Mouse (Mus musculus) duodenum, adult 2 months (tissue): ENCODE measurements around the gene Psmd4. TPM values are rescaled to one million over a fixed set of nuclear protein-coding genes. Genes with fewer than 3 reads are reported as not detected.

Experiments
- polyA plus RNA-seq: library from polyadenylated mRNA; depleted of rRNA; stranded (reverse); fragments of >200 nt; gene quantifications from 2 replicates; pipeline ENCODE4 v1.2.3, GENCODE M21; 2012; ENCODE audit warnings: low replicate concordance; rRNA removed

Psmd4 gene
- 70.8 and 87.2 TPM in 2 replicates for polyA plus RNA-seq

GRCm38 (mm10) chr3:95042166-95042837, at the start of gene Psmd4:
Psmd4 (minus strand) TSS chr3:95042614.

GRCm38 (mm10) chr3:95015337-95015872, 27.0 kb downstream of the Psmd4 start, which contains the start of gene Zfp687:
Zfp687 (minus strand) TSS chr3:95015448.

Other genes with a start within 250 kb of the Psmd4 start
- 9.7 and 17.1 TPM in 2 replicates for gene Pogz, start 205.0 kb downstream of the Psmd4 start, polyA plus RNA-seq
- gene Psmb4, start 155.7 kb downstream of the Psmd4 start, polyA plus RNA-seq, result 151 and 251 TPM in 2 replicates
- 67.4 and 71.6 TPM in 2 replicates for gene Selenbp1, start 109.6 kb downstream of the Psmd4 start, polyA plus RNA-seq
- 2.6 and 6.6 TPM in 2 replicates for gene Rfx5, start 88.5 kb downstream of the Psmd4 start, polyA plus RNA-seq
- 11.2 and 12.0 TPM in 2 replicates for gene Pi4kb, start 67.9 kb downstream of the Psmd4 start, polyA plus RNA-seq
- 14.2 and 17.2 TPM in 2 replicates for gene Zfp687, start 27.2 kb downstream of the Psmd4 start, polyA plus RNA-seq
- gene Pip5k1a, start 64.3 kb upstream of the Psmd4 start, polyA plus RNA-seq, result 9.6 and 12.5 TPM in 2 replicates
- 57.0 and 58.5 TPM in 2 replicates for gene Vps72, start 68.4 kb upstream of the Psmd4 start, polyA plus RNA-seq
- gene Tmod4, start 81.9 kb upstream of the Psmd4 start, polyA plus RNA-seq, result 0.53 and 1.1 TPM in 2 replicates
- 18.5 and 29.5 TPM in 2 replicates for gene Scnm1, start 91.4 kb upstream of the Psmd4 start, polyA plus RNA-seq
- 2.8 and 6.1 TPM in 2 replicates for gene Lysmd1, start 91.5 kb upstream of the Psmd4 start, polyA plus RNA-seq
- 4.9 and 25.2 TPM in 2 replicates for gene Tnfaip8l2, start 99.7 kb upstream of the Psmd4 start, polyA plus RNA-seq
- 3.7 and 5.7 TPM in 2 replicates for gene Sema6c, start 117.8 kb upstream of the Psmd4 start, polyA plus RNA-seq
- 2.7 and 3.5 TPM in 2 replicates for gene Gabpb2, start 175.3 kb upstream of the Psmd4 start, polyA plus RNA-seq
- gene Cdc42se1, start 186.1 kb upstream of the Psmd4 start, polyA plus RNA-seq, result 49.3 and 60.2 TPM in 2 replicates
- gene Mllt11, start 189.6 kb upstream of the Psmd4 start, polyA plus RNA-seq, result 16.1 and 25.0 TPM in 2 replicates
- 0.14 and 0.21 TPM in 2 replicates for gene Gm128, start 199.0 kb upstream of the Psmd4 start, polyA plus RNA-seq
- gene Bnipl, start 208.6 kb upstream of the Psmd4 start, polyA plus RNA-seq, result 0.19 and 0.68 TPM in 2 replicates
- gene Mindy1, start 238.7 kb upstream of the Psmd4 start, polyA plus RNA-seq, result 64.0 and 83.7 TPM in 2 replicates
- gene Prune1, start 239.5 kb upstream of the Psmd4 start, polyA plus RNA-seq, result 5.3 and 8.0 TPM in 2 replicates